Mouse (Mus musculus) cerebellum, postnatal 4 days (tissue): ENCODE results near the gene Dcaf8.
"Not testable (repeated sequence)": the region's sequence is repeated elsewhere in the genome, so short reads cannot be mapped to it uniquely, and the experiment has no call there.

ENCODE experiments used
- DNase-seq, 2 experiments: peaks; one replicate each; pipeline ENCODE4 v3.0.0; 2022; ENCODE audit warnings: low spot score in 2 of 2, mixed read lengths in 1 of 2

Dcaf8 gene

GRCm38 (mm10) chr1:172218164-172218910 is 70.5 kb downstream of the Dcaf8 start:
- no peak for DNase-seq

DNA sequence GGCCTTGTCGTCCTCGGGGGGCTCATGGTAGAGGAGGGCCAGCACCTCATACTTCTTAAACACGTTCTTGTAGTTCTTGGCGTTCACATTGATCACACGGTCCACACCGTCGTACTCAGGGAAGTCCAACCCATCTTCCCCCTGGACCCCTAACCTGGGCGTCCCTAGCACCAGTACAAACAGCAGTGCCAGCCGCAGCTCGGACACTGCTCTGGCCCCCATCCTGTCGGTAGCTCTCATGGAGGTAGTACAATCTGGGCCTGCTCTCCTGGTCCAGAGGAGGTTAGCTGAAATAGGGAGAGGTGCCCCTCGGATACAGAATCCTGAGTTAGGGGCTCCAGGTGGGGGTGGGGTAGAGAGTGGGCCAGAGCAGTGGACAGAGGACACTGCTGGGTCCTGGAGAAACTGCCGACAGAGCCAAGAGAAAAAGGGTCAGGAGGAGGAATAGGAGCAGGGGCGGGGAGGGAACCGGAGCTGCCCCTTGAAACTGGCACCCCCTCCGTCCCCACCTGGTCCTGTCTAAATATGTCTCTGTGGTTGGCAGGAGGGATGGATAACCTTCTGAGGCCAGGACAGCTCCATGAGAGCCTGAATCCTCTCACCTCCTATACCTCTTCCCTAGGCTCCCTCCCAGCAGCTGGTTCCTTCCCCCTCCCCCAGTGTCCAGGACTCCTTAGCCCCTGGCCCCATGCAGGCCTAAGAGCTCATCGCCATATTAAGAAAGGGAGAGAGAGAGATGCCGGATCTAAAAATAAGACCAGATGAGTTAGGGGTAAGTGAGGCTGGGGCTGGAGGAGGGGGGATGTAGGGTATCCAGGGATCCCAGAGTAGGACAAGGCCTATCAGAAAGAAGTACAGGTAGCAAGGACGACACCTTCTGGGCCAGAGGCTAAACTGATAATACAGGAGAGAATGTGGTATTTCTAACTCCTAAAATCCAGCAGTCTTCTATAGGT is 71.8 kb downstream of the Dcaf8 start, which contains the start of gene Casq1:
Gene Casq1 (minus strand): TSS at position 418 of the 956 bp plus-strand sequence.
- no peak for DNase-seq

GRCm38 (mm10) chr1:172220414-172220813 is 72.5 kb downstream of the Dcaf8 start:
- DNase-seq = no peak

DNA sequence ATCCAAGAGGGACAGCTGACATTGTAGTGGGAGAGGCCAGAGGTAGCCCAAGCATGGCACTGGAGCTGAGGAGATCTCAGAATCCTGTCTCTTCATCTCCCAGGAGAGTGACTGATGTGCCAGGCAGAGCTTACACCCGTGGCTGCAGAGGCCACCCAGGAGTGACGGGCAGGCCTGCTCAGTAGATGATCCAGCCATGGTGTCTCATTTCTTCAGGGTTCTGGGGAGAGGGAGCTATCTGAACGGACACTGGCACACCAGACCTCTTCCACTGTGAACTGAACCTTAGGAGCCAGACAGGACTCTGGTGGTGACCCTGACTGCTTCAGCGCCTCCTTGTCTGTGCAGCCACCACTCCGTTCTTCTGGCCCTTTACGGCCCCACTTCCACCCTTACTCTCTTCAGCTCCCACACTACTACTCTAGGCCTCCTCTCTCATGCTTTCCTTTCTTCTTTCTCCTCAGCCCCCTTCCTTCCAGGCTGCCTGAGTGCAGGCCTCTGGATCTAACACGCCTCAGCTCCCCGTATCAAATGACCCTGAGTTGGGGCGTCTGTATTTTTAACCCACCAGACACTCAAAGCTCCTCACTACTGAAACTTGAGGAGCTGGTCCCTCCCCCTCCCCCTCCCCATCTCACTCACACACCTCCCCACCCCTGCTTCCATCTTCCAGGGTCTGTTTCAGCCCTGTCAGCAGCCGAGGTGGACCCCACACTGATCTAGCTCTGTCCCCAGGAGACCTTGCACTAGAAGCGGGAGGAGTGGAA is 73.6 kb downstream of the Dcaf8 start:
- no peak for DNase-seq

DNA sequence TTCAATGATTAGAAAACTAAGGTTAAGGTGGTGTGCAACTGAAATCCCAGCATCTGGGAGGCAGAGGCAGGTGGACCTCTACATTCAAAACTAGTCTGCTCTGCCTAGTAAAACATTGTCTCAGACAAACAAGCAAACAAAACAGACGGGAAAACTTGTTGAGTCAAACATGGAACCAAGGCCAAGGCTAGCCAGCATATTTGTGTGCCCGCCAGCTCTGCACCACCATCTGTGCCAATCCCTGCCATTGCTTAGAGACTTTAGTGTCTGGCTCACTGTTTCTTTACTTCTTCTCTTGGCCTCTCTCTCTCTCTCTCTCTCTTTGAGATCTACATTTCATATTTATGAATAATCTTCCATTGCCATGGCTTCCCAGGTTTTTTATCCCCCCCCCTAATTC is 80.3 kb downstream of the Dcaf8 start:
- no peak for DNase-seq

- no peak for DNase-seq
Measured at GRCm38 (mm10) chr1:172229215-172229614, 81.3 kb downstream of the Dcaf8 start.

GRCm38 (mm10) chr1:172240945-172241708 is 93.2 kb downstream of the Dcaf8 start:
- no peak for DNase-seq

DNA sequence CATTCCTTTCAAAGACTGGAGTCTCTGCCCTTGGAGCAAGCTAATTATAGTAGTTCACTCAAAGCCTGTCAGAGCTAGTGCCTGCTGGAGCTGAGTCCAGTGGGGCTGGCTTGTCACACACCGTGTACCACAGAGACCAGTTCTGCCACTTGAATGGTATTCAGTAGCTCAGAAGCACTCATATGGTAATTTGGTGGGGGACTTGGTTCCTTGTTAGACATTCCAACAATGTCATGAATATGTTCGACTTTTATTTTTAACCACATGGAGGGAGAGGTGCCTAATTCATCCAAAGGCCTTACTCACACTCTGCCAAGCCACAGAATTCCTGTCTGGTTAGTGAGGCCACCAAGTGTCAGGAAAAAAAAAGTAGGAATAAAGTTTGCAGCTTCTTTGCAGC is 94.5 kb downstream of the Dcaf8 start:
- DNase-seq = no peak

GRCm38 (mm10) chr1:172243547-172244205 is 95.8 kb downstream of the Dcaf8 start:
- DNase-seq = no peak

- DNase-seq = not testable (repeated sequence)
Measured at GRCm38 (mm10) chr1:172244645-172245044, 96.8 kb downstream of the Dcaf8 start.
